Mouse (Mus musculus): Measurements from ENCODE around the gene Smpx. TPM values are rescaled to one million over a fixed set of nuclear protein-coding genes. Genes with fewer than 3 reads are reported as not detected.
A peak's percentile ranks its signal among the peaks of the same experiment; 100 is the strongest.

Gene Smpx
- not detected for total RNA-seq (2021)

GRCm38 (mm10) chrX:157698862-157699261 is at the start of gene Smpx:
TSS of gene Smpx (plus strand) at chrX:157698910.
- DNase-seq, result no peak

- no peak for DNase-seq
Observed at GRCm38 (mm10) chrX:157655047-157655446, 43.7 kb upstream of the Smpx start.

GRCm38 (mm10) chrX:157657356-157657755 is 41.4 kb upstream of the Smpx start:
- DNase-seq, result no peak

GRCm38 (mm10) chrX:157671820-157672219 is 26.9 kb upstream of the Smpx start:
- DNase-seq, result no peak

- DNase-seq, result no peak
Observed at GRCm38 (mm10) chrX:157674667-157675350, 23.9 kb upstream of the Smpx start.

- no peak for DNase-seq
Observed at GRCm38 (mm10) chrX:157691186-157691585, 7.5 kb upstream of the Smpx start.

GRCm38 (mm10) chrX:157697591-157698135 is 1.0 kb upstream of the Smpx start:
- no peak for DNase-seq

GRCm38 (mm10) chrX:157707236-157707635 is 8.5 kb downstream of the Smpx start:
- DNase-seq, result no peak

- DNase-seq, result no peak
Observed at GRCm38 (mm10) chrX:157708616-157709280, 10.0 kb downstream of the Smpx start.

GRCm38 (mm10) chrX:157719907-157720306 is 21.2 kb downstream of the Smpx start:
- DNase-seq, result no peak

- DNase-seq, result peak; percentile 25 to 26
Observed at GRCm38 (mm10) chrX:157730622-157731341, 32.1 kb downstream of the Smpx start.

GRCm38 (mm10) chrX:157731658-157732314 is 33.1 kb downstream of the Smpx start:
- DNase-seq, result peak; percentile 57 to 59

- DNase-seq, result no peak
Observed at GRCm38 (mm10) chrX:157732346-157732745, 33.6 kb downstream of the Smpx start.

- DNase-seq, result no peak
Observed at GRCm38 (mm10) chrX:157733836-157734235, 35.1 kb downstream of the Smpx start.

- DNase-seq, result no peak
Observed at GRCm38 (mm10) chrX:157734341-157734740, 35.6 kb downstream of the Smpx start.

GRCm38 (mm10) chrX:157747815-157748544 is 49.3 kb downstream of the Smpx start:
- no peak for DNase-seq

GRCm38 (mm10) chrX:157754559-157754958 is 55.8 kb downstream of the Smpx start:
- DNase-seq, result no peak

- DNase-seq, result no peak
Observed at GRCm38 (mm10) chrX:157762542-157762941, 63.8 kb downstream of the Smpx start.

GRCm38 (mm10) chrX:157801669-157802068 is 103.0 kb downstream of the Smpx start:
- no peak for DNase-seq

All from layer of hippocampus, postnatal 36 days (tissue).